Mouse (Mus musculus) lung, postnatal 36 days (tissue): ENCODE measurements around the gene Rassf5.

Experiments used
- DNase-seq: peaks from one replicate; pipeline ENCODE4 v3.0.0; 2022; ENCODE audit warnings: mixed read lengths

Gene Rassf5

GRCm38 (mm10) chr1:131245089-131245856, at the start of gene Rassf5:
Gene Rassf5 (minus strand): TSS chr1:131245258.
- peak; percentile 85 for DNase-seq

- DNase-seq: no peak
These were observed 48.8 kb upstream of the Rassf5 start for GRCm38 (mm10) chr1:131293922-131294250.

GRCm38 (mm10) chr1:131293221-131293921, 48.3 kb upstream of the Rassf5 start:
- DNase-seq: no peak

GRCm38 (mm10) chr1:131290648-131291047, 45.6 kb upstream of the Rassf5 start:
- DNase-seq: peak; percentile 89

GRCm38 (mm10) chr1:131288938-131289337, 43.9 kb upstream of the Rassf5 start:
- DNase-seq: no peak

- no peak for DNase-seq
These were observed 42.2 kb upstream of the Rassf5 start for GRCm38 (mm10) chr1:131287267-131287666.

GRCm38 (mm10) chr1:131286803-131287202, 41.7 kb upstream of the Rassf5 start:
- DNase-seq: peak; percentile 57

- DNase-seq: no peak
These were observed 39.6 kb upstream of the Rassf5 start for GRCm38 (mm10) chr1:131284616-131285015.

GRCm38 (mm10) chr1:131284167-131284566, 39.1 kb upstream of the Rassf5 start:
- no peak for DNase-seq

GRCm38 (mm10) chr1:131281731-131282130, 36.7 kb upstream of the Rassf5 start:
- no peak for DNase-seq

GRCm38 (mm10) chr1:131280280-131280679, 35.2 kb upstream of the Rassf5 start:
- no peak for DNase-seq

- no peak for DNase-seq
These were observed 34.4 kb upstream of the Rassf5 start, which contains the start of gene Ikbke for GRCm38 (mm10) chr1:131279456-131279776. Gene Ikbke (minus strand): TSS chr1:131279606.

- DNase-seq: no peak
These were observed 33.8 kb upstream of the Rassf5 start for GRCm38 (mm10) chr1:131278606-131279455.

- peak; percentile 30 for DNase-seq
These were observed 31.8 kb upstream of the Rassf5 start for GRCm38 (mm10) chr1:131276831-131277230.

GRCm38 (mm10) chr1:131275577-131275976, 30.5 kb upstream of the Rassf5 start:
- no peak for DNase-seq

GRCm38 (mm10) chr1:131274725-131275539, 29.9 kb upstream of the Rassf5 start:
- DNase-seq: no peak

GRCm38 (mm10) chr1:131269797-131270578, 24.9 kb upstream of the Rassf5 start:
- DNase-seq: peak; percentile 84

GRCm38 (mm10) chr1:131268776-131269175, 23.7 kb upstream of the Rassf5 start:
- no peak for DNase-seq

GRCm38 (mm10) chr1:131263905-131264304, 18.8 kb upstream of the Rassf5 start:
- no peak for DNase-seq

- peak; percentile 80 for DNase-seq
These were observed 15.2 kb upstream of the Rassf5 start for GRCm38 (mm10) chr1:131260309-131260656.

GRCm38 (mm10) chr1:131259632-131260308, 14.7 kb upstream of the Rassf5 start:
- DNase-seq: no peak
